Mouse (Mus musculus) limb, embryonic 15.5 days (tissue): ENCODE results near the gene Zfp541. TPM values are rescaled to one million over a fixed set of nuclear protein-coding genes. Genes with fewer than 3 reads are reported as not detected.

Experiments used
- ATAC-seq: fragments of 200-750 bp; cut with Nextera tagmentation; 2 replicates; pipeline ENCODE4 v1.8.0; 2017; ENCODE audit warnings: low read depth, moderate TSS enrichment; ENCODE audit not compliant: insufficient number of reproducible peaks, low FRiP score, low TSS enrichment
- H3K27ac ChIP-seq: fragments of 300-500 bp; sonication (generic); 2 replicates; pipeline ENCODE4 v1.5.1; 2015; ENCODE audit warnings: moderate library complexity, mild to moderate bottlenecking, inconsistent platforms
- H3K27me3 ChIP-seq: fragments of 300-500 bp; sonication (generic); 2 replicates; pipeline ENCODE4 v1.6.1; 2015; ENCODE audit warnings: inconsistent platforms
- H3K36me3 ChIP-seq: fragments of 300-500 bp; sonication (generic); 2 replicates; pipeline ENCODE4 v1.6.1; 2015; ENCODE audit warnings: inconsistent platforms
- H3K4me1 ChIP-seq: fragments of 300-500 bp; sonication (generic); 2 replicates; pipeline ENCODE4 v1.6.1; 2015; ENCODE audit warnings: inconsistent platforms
- H3K4me2 ChIP-seq: fragments of 300-500 bp; sonication (generic); 2 replicates; pipeline ENCODE4 v1.6.1; 2015; ENCODE audit warnings: mild to moderate bottlenecking, inconsistent platforms
- H3K4me3 ChIP-seq: fragments of 300-500 bp; sonication (generic); 2 replicates; pipeline ENCODE4 v1.5.1; 2015; ENCODE audit warnings: mild to moderate bottlenecking, inconsistent platforms
- H3K9ac ChIP-seq: fragments of 300-500 bp; sonication (generic); 2 replicates; pipeline ENCODE4 v1.6.1; 2015; ENCODE audit warnings: inconsistent platforms
- H3K9me3 ChIP-seq: fragments of 300-500 bp; sonication (generic); 2 replicates; pipeline ENCODE4 v1.6.1; 2016; ENCODE audit warnings: inconsistent platforms
- WGBS: fragments of 180-500 bp; shearing (Covaris S2); methylation state at CpG from one replicate; pipeline ENCODE4 v1.1.7; 2015; 5-methylcytosine and 5-hydroxymethylcytosine counted together
- polyA plus RNA-seq: library from polyadenylated mRNA; unstranded; fragments of >200 nt; fragmentation: Nextera tagmentation; extraction: Ambion mirVana; gene quantifications from 2 replicates; pipeline ENCODE4 v1.2.1, GENCODE M21; 2015

The Zfp541 gene
- polyA plus RNA-seq, 1 experiment from 2014 or later = not detected

DNA sequence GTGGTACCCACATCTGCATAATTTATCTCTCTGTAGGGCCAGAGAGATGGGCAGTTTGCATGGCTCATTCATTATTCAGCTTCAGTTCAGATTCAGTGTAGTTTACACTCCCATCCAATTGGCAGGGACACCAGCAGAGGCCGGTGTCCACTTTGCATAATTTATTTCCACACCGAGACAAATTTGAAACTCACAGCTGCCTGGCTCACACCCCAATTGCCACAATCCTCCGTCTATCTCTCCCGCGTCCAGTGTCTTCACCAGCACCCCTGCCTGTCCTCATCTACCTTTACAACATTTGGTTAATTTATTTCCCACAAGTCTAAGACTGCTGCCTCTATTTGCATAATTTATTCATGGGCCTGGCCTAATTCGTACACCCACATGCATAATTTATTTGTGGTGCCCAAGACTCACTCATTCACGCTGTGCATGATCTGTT, 73.4 kb downstream of the Zfp541 start:
- Histone ChIP-seq H3K4me1 (peaks cover 21% of the 10 kb centered on the region), H3K36me3 (no peaks in the 10 kb centered on the region), H3K9ac (no peak overlapping the region), H3K9me3 (no peaks in the 10 kb centered on the region), H3K4me3 (no peak overlapping the region), H3K27ac (no peak overlapping the region), H3K27me3 (peaks cover 3% of the 10 kb centered on the region; the same call in 1 of the 2 replicates), H3K4me2 (no peak overlapping the region)
- ATAC-seq = no peak
- WGBS = 69% methylated on average over 7 of the region's 7 CpGs

Other genes with a start within 250 kb of the Zfp541 start
- gene Obox6, start 222.1 kb upstream of the Zfp541 start, polyA plus RNA-seq = not detected in 2 replicates
- not detected in 2 replicates for gene Crx, start 181.8 kb upstream of the Zfp541 start, polyA plus RNA-seq
- gene Crxos, start 179.2 kb upstream of the Zfp541 start, polyA plus RNA-seq = not detected in 2 replicates
- 871 and 889 TPM in 2 replicates for gene Selenow, start 139.4 kb upstream of the Zfp541 start, polyA plus RNA-seq
- gene Nop53, start 115.7 kb upstream of the Zfp541 start, polyA plus RNA-seq = 196 and 208 TPM in 2 replicates
- gene Ehd2, start 94.2 kb upstream of the Zfp541 start, polyA plus RNA-seq = 62.8 and 71.1 TPM in 2 replicates
- gene Bicra, start 13.9 kb upstream of the Zfp541 start, polyA plus RNA-seq = 7.2 and 7.5 TPM in 2 replicates
- gene Napa, start 36.6 kb downstream of the Zfp541 start, polyA plus RNA-seq = 238 and 277 TPM in 2 replicates
- gene Kptn, start 58.1 kb downstream of the Zfp541 start, polyA plus RNA-seq = 31.2 and 32.7 TPM in 2 replicates
- gene Slc8a2, start 68.0 kb downstream of the Zfp541 start, polyA plus RNA-seq = 0.08 and 0.14 TPM in 2 replicates
- gene Meis3, start 113.3 kb downstream of the Zfp541 start, polyA plus RNA-seq = 18.3 and 19.8 TPM in 2 replicates
- gene Dhx34, start 160.2 kb downstream of the Zfp541 start, polyA plus RNA-seq = 12.1 and 13.5 TPM in 2 replicates
- 0.17 and 0.26 TPM in 2 replicates for gene C5ar2, start 182.3 kb downstream of the Zfp541 start, polyA plus RNA-seq
- 5.3 and 5.4 TPM in 2 replicates for gene C5ar1, start 197.7 kb downstream of the Zfp541 start, polyA plus RNA-seq
- gene Inafm1, start 211.8 kb downstream of the Zfp541 start, polyA plus RNA-seq = 23.9 and 28.1 TPM in 2 replicates
- 26.6 and 27.0 TPM in 2 replicates for gene Ccdc9, start 225.0 kb downstream of the Zfp541 start, polyA plus RNA-seq
- 6.4 and 7.0 TPM in 2 replicates for gene Bbc3, start 246.6 kb downstream of the Zfp541 start, polyA plus RNA-seq